Mouse (Mus musculus) C2C12 (cell line): Measurements from ENCODE around the gene Mrpl39.

ENCODE experiments used
- CEBPB ChIP-seq: IDR thresholded peaks from one replicate; pipeline ENCODE4 v1.6.1; 2011; ENCODE audit warnings: low read depth, mild to moderate bottlenecking, control low read depth, moderate library complexity
- CTCF ChIP-seq: IDR thresholded peaks from one replicate; pipeline ENCODE4 v1.5.1; 2011; ENCODE audit not compliant: control insufficient read depth, insufficient read depth, insufficient read length
- MYOG ChIP-seq: IDR thresholded peaks from one replicate; pipeline ENCODE4 v1.6.1; 2011; ENCODE audit not compliant: control insufficient read depth, insufficient read length; ENCODE audit errors: extremely low read depth
- USF1 ChIP-seq: IDR thresholded peaks from one replicate; pipeline ENCODE4 v1.6.1; 2011; ENCODE audit warnings: low read depth, mild to moderate bottlenecking, control low read depth, moderate library complexity

DNA sequence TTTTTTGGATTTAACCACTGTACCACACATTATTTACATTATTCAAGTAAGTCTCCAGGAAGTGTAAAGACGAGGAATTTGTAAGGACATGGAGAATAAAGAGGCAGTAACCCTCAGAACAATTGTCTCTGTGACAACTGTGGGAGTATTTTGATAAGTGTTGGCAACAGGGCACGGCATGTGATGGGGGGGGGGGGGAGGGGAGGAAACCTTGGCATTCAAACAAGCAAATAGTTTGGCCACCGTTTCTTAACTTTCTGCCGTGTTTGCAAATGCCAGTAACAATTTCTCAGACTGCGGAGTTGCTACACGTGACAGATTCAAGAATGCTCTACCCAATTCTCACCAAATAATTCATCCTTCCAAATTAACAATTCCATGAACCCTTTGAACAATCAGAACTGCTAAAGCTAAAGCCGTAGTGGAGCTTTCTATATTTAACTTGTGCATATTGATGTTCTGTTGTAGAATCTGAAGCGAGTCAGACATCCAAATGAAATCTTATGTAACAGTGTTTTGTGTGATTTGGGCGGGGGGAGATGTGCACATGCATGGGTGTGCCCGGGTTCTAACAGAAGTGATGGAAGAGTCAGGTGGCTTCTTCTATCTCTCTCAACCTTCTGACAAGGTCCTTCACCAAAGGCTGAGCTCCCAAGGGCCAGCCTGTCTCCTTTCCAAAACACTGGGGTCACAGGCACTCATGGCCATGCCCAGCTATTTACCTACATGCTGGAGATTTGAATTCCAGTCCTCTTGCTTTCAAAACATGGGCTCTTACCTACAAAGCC lies 9.4 kb upstream of the Mrpl39 start:
- no peak for TF ChIP-seq CTCF
- TF ChIP-seq USF1: no peak
- no peak for TF ChIP-seq MYOG
- TF ChIP-seq CEBPB: no peak
